Mouse (Mus musculus): ENCODE data around the gene Tnfrsf4. TPM values are rescaled to one million over a fixed set of nuclear protein-coding genes. Genes with fewer than 3 reads are reported as not detected.

The Tnfrsf4 gene
- total RNA-seq, 2 experiments from 2014 or later: 0.43 to 0.89 TPM

- DNase-seq: no peak
These were observed 14.9 kb downstream of the Tnfrsf4 start for GRCm38 (mm10) chr4:156028580-156028979.

- DNase-seq: no peak
These were observed 17.0 kb downstream of the Tnfrsf4 start for GRCm38 (mm10) chr4:156030651-156031118.

- DNase-seq: no peak
These were observed 17.6 kb downstream of the Tnfrsf4 start for GRCm38 (mm10) chr4:156031255-156031592.

- peak; percentile 86 to 89 for DNase-seq
These were observed 18.1 kb downstream of the Tnfrsf4 start for GRCm38 (mm10) chr4:156031593-156032391.

GRCm38 (mm10) chr4:156032856-156033255 is 19.2 kb downstream of the Tnfrsf4 start:
- DNase-seq: no peak

- DNase-seq: peak; percentile 44 to 77
These were observed 20.0 kb downstream of the Tnfrsf4 start for GRCm38 (mm10) chr4:156033476-156034119.

- DNase-seq: no peak
These were observed 20.7 kb downstream of the Tnfrsf4 start for GRCm38 (mm10) chr4:156034301-156034700.

GRCm38 (mm10) chr4:156034901-156035300 is 21.3 kb downstream of the Tnfrsf4 start:
- no peak for DNase-seq

- no peak for DNase-seq
These were observed 31.1 kb downstream of the Tnfrsf4 start for GRCm38 (mm10) chr4:156044754-156045153.

GRCm38 (mm10) chr4:156049779-156050178 is 36.1 kb downstream of the Tnfrsf4 start:
- no peak for DNase-seq

- peak; percentile 79 to 80 for DNase-seq
These were observed 36.8 kb downstream of the Tnfrsf4 start for GRCm38 (mm10) chr4:156050391-156050980.

GRCm38 (mm10) chr4:156053113-156053512 is 39.5 kb downstream of the Tnfrsf4 start:
- no peak for DNase-seq

GRCm38 (mm10) chr4:156054130-156054529 is 40.5 kb downstream of the Tnfrsf4 start:
- no peak for DNase-seq

- no peak for DNase-seq
These were observed 41.0 kb downstream of the Tnfrsf4 start for GRCm38 (mm10) chr4:156054606-156055005.

GRCm38 (mm10) chr4:156055173-156055572 is 41.5 kb downstream of the Tnfrsf4 start:
- no peak for DNase-seq

GRCm38 (mm10) chr4:156057702-156058101 is 44.1 kb downstream of the Tnfrsf4 start:
- no peak for DNase-seq

GRCm38 (mm10) chr4:156058826-156059225 is 45.2 kb downstream of the Tnfrsf4 start:
- no peak for DNase-seq

- no peak for DNase-seq
These were observed 45.6 kb downstream of the Tnfrsf4 start, which contains the start of gene Ttll10 for GRCm38 (mm10) chr4:156059261-156059660. TSS of gene Ttll10 (minus strand) at chr4:156059414.

GRCm38 (mm10) chr4:156059713-156060112 is 46.1 kb downstream of the Tnfrsf4 start:
- no peak for DNase-seq

GRCm38 (mm10) chr4:156063861-156064509 is 50.3 kb downstream of the Tnfrsf4 start:
- DNase-seq: no peak

GRCm38 (mm10) chr4:156064510-156064897 is 50.9 kb downstream of the Tnfrsf4 start:
- DNase-seq: no peak

GRCm38 (mm10) chr4:156065156-156065894 is 51.7 kb downstream of the Tnfrsf4 start:
- DNase-seq: no peak
